Mouse (Mus musculus): ENCODE measurements around the gene Stard8.

- TF ChIP-seq GATA1 (IDR thresholded peaks at IDR 0.05; ENCODE audit: borderline replicate concordance, low read length) (no peak), FLI1 (IDR thresholded peaks at IDR 0.05; ENCODE audit: low read length) (no peak)
These were observed 8.2 kb downstream of the Stard8 start for GRCm38 (mm10) chrX:99011281-99011680.

Measured in megakaryocyte, embryonic 14.5 days (primary cell).